ENCODE assay signal across 13 mouse cellular contexts in the genomic region with DNA sequence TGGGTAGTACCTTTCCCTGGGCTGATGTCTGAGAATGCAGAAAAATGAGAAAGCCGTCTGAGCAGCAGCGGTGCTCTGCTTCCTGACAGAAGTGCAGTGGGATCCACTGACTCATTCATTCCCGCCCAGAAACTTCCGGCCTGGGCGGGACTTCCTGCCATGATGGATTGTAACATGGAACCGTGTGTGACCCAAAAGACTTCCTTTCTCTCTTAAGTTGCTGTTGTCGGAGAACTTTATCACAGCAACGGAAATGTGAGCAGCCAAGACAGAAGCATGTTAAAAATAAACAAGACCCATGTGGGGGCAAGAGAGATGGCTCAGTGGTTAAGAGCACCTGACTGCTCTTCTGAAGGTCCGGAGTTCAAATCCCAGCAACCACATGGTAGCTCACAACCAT. TPM values are rescaled to one million over a fixed set of nuclear protein-coding genes. Genes with fewer than 3 reads are reported as not detected.
DNase-seq lines count a peak whose midpoint lies in the region; TF ChIP-seq lines count a peak whose summit lies in the region.
"Had no signal": no experiment of that assay in that cellular context is flagged by ENCODE, and none has a peak within 500 bp of the region (broad histone marks: within the 10 kb centered on the region; RNA-seq: fewer than 3 reads in every experiment).

No protein-coding gene starts in this region.

- H3K4me3 ChIP-seq in gastrocnemius, adult 2 months: no peak overlapping the region
- H3K4me3 ChIP-seq: limb, embryonic 12.5 days; stomach, embryonic 15.5 days had no signal

- TF ChIP-seq CTCF in gastrocnemius, adult 2 months (IDR thresholded peaks at IDR 0.05): no peak

- H3K27ac ChIP-seq in gastrocnemius, adult 2 months: no peak overlapping the region
- H3K27ac ChIP-seq: limb, embryonic 12.5 days; stomach, embryonic 15.5 days had no signal

- peak; percentile 30 for DNase-seq in gastrocnemius, adult 2 months
- no peak for DNase-seq in gastrocnemius, postnatal 4 days (ENCODE audit: low spot score in 2 of 2)
- peak; percentile 53 for DNase-seq in CD4-positive, CD25-positive, alpha-beta regulatory T cell, adult 2 months (ENCODE audit: low read depth, low spot score)
- peak; percentile 37 to 58 for DNase-seq in heart, postnatal 36 days
- peak; percentile 27 for DNase-seq in lung, postnatal 14 days
- no peak for DNase-seq in spleen, adult 18-20 months
- DNase-seq in B cell, adult 2 months: no peak
- DNase-seq in MN1 (ENCODE audit: low spot score): no peak
- DNase-seq: cerebellum, adult 18-20 months had no signal

- intact Hi-C loops in gastrocnemius, adult 2 months (cut with DNase I): no loop called here
- intact Hi-C loops in heart, postnatal 36 days (cut with DNase I): no loop called here

RNA-seq across cellular contexts. Expression of a gene that starts 12.2 kb away (rescaled TPM):
- 1 to 10 TPM; 6.0 to 7.4 TPM for total RNA-seq in gastrocnemius, adult 2 months (2021)
- total RNA-seq in gastrocnemius, postnatal 4 days (2021): 10 to 100 TPM; 11.1 to 14.9 TPM
- total RNA-seq in heart, postnatal 36 days (2021): 10 to 100 TPM in 1 of 2 experiments, 1 to 10 TPM in 1; 9.4 to 11.5 TPM

RNA-seq across cellular contexts. Expression of a gene that starts 13.3 kb away (rescaled TPM):
- total RNA-seq in gastrocnemius, adult 2 months (2021): 10 to 100 TPM; 75.7 to 82.4 TPM
- 100 to 1,000 TPM; 150 to 165 TPM for total RNA-seq in gastrocnemius, postnatal 4 days (2021)
- 100 to 1,000 TPM; 162 to 164 TPM for total RNA-seq in heart, postnatal 36 days (2021)

RNA-seq across cellular contexts. Expression of a gene that starts 17.5 kb away (rescaled TPM):
- not detected for total RNA-seq in gastrocnemius, adult 2 months (2021)
- total RNA-seq in gastrocnemius, postnatal 4 days (2021): under 1 TPM in 1 of 2 experiments, not detected in 1; 0.13 TPM
- total RNA-seq in heart, postnatal 36 days (2021): not detected
- total RNA-seq: gastrocnemius, adult 18-20 months; midbrain, postnatal 0 days had no signal

RNA-seq across cellular contexts. Expression of a gene that starts 18.1 kb away (rescaled TPM):
- 1 to 10 TPM; 5.8 to 7.9 TPM for total RNA-seq in gastrocnemius, adult 2 months (2021)
- total RNA-seq in gastrocnemius, postnatal 4 days (2021): 10 to 100 TPM in 1 of 2 experiments, 1 to 10 TPM in 1; 9.2 to 10.4 TPM
- 1 to 10 TPM; 9.4 to 9.5 TPM for total RNA-seq in heart, postnatal 36 days (2021)

RNA-seq across cellular contexts. Expression of a gene that starts 39.1 kb away (rescaled TPM):
- total RNA-seq in gastrocnemius, adult 2 months (2021): not detected
- total RNA-seq in gastrocnemius, postnatal 4 days (2021): not detected
- not detected for total RNA-seq in heart, postnatal 36 days (2021)
- total RNA-seq: gastrocnemius, adult 18-20 months; midbrain, postnatal 0 days had no signal

Comparison
In these comparisons a context has a peak if more than half of its experiments do, and no peak if none do; other contexts are left out.
1. DNase-seq: peak in gastrocnemius, adult 2 months (single experiment), CD4-positive, CD25-positive, alpha-beta regulatory T cell, adult 2 months (single experiment), heart, postnatal 36 days (2 of 2) and lung, postnatal 14 days (single experiment); none in gastrocnemius, postnatal 4 days (0 of 2), spleen, adult 18-20 months (0 of 2), B cell, adult 2 months (0 of 2) and MN1 (single experiment).